19 mouse cellular contexts compared by ENCODE assay signal in genomic region chr17:35156461-35157200, GRCm38 (mm10). TPM values are rescaled to one million over a fixed set of nuclear protein-coding genes. Genes with fewer than 3 reads are reported as not detected.
"Had no signal": no experiment of that assay in that cellular context is flagged by ENCODE, and none has a peak within 500 bp of the region (broad histone marks: within the 10 kb centered on the region; RNA-seq: fewer than 3 reads in every experiment).

No protein-coding gene starts in this region.

- H3K4me3 ChIP-seq: liver, embryonic 15.5 days; lung, embryonic 15.5 days; midbrain, embryonic 12.5 days; neural tube, embryonic 12.5 days; stomach, embryonic 15.5 days had no signal

- H3K27ac ChIP-seq: liver, embryonic 15.5 days; lung, embryonic 15.5 days; macrophage; midbrain, embryonic 12.5 days; neural tube, embryonic 12.5 days; stomach, embryonic 15.5 days; stomach, postnatal 0 days had no signal

- H3K9ac ChIP-seq: liver, embryonic 15.5 days; liver, postnatal 0 days; lung, embryonic 15.5 days; midbrain, embryonic 12.5 days; neural tube, embryonic 12.5 days; stomach, embryonic 15.5 days had no signal

- H3K4me2 ChIP-seq: liver, embryonic 15.5 days; lung, embryonic 15.5 days; midbrain, embryonic 12.5 days; neural tube, embryonic 12.5 days; stomach, embryonic 15.5 days had no signal

- DNase-seq: liver, postnatal 0 days; lung, adult 2 months; lung, postnatal 14 days; lung, postnatal 36 days; midbrain, embryonic 14.5 days; right cerebral cortex, postnatal 14 days; thymus, adult 2 months; thymus, postnatal 25 days; thymus, postnatal 4 days had no signal

- H3K27me3 ChIP-seq: liver, embryonic 15.5 days; lung, embryonic 15.5 days; megakaryocyte, embryonic 14.5 days; midbrain, embryonic 12.5 days; neural tube, embryonic 12.5 days; stomach, embryonic 15.5 days had no signal

- H3K9me3 ChIP-seq: liver, embryonic 15.5 days; lung, embryonic 15.5 days; megakaryocyte, embryonic 14.5 days; midbrain, embryonic 12.5 days; neural tube, embryonic 12.5 days; stomach, embryonic 15.5 days had no signal

- H3K4me1 ChIP-seq: stomach, embryonic 15.5 days had no signal

- ATAC-seq: liver, postnatal 0 days; lung, postnatal 0 days; midbrain, embryonic 16.5 days had no signal

RNA-seq across cellular contexts. Expression of gene Apom, which starts 24.8 kb away (rescaled TPM):
- polyA plus RNA-seq: macrophage had no signal
